Mouse (Mus musculus) heart, adult 2 months (tissue): ENCODE measurements around the gene Fasn. TPM values are rescaled to one million over a fixed set of nuclear protein-coding genes. Genes with fewer than 3 reads are reported as not detected.
A peak's percentile ranks its signal among the peaks of the same experiment; 100 is the strongest.

Experiments
- DNase-seq, 2 experiments: peaks; one replicate each; pipeline ENCODE4 v3.0.0; 2021
- H3K27ac ChIP-seq: fragments of 200-600 bp; 2 replicates; pipeline ENCODE4 v1.8.1; 2022
- H3K27me3 ChIP-seq: fragments of 200-500 bp; 2 replicates; pipeline ENCODE4 v1.6.1; 2012; ENCODE audit warnings: mild to moderate bottlenecking, low read length, inconsistent platforms, mixed read lengths; ENCODE audit not compliant: control insufficient read depth, insufficient read depth
- H3K36me3 ChIP-seq: fragments of 200-500 bp; 2 replicates; pipeline ENCODE4 v1.6.1; 2012; ENCODE audit warnings: low read length, inconsistent platforms; ENCODE audit not compliant: control insufficient read depth, insufficient read depth
- H3K4me1 ChIP-seq: fragments of 200-500 bp; 2 replicates; pipeline ENCODE4 v1.6.1; 2011; ENCODE audit warnings: low read length; ENCODE audit not compliant: control insufficient read depth, insufficient read depth
- H3K4me3 ChIP-seq: fragments of 200-600 bp; 2 replicates; pipeline ENCODE4 v1.8.1; 2022
- H3K79me2 ChIP-seq: fragments of 200-500 bp; replicated peaks from 2 replicates; pipeline ENCODE4 v1.6.1; 2012; ENCODE audit warnings: mild to moderate bottlenecking, inconsistent platforms, low read length, moderate library complexity, mixed read lengths; ENCODE audit not compliant: control insufficient read depth, insufficient read depth
- H3K9ac ChIP-seq: fragments of 200-500 bp; 2 replicates; pipeline ENCODE4 v1.6.1; 2012; ENCODE audit warnings: low read depth, mild to moderate bottlenecking, control low read depth, inconsistent platforms, low read length, mixed read lengths
- CTCF ChIP-seq: fragments of 200-600 bp; IDR thresholded peaks from 2 replicates; pipeline ENCODE4 v1.8.1; 2022; ENCODE audit warnings: antibody characterized with exemption, mild to moderate bottlenecking, moderate library complexity
- EP300 ChIP-seq: fragments of 200-500 bp; IDR thresholded peaks from 2 replicates; pipeline ENCODE4 v1.6.1; 2011; ENCODE audit warnings: low read depth, low read length, control low read depth; ENCODE audit not compliant: insufficient read depth
- POLR2A ChIP-seq: fragments of 200-500 bp; IDR thresholded peaks from 2 replicates; pipeline ENCODE4 v1.6.1; 2011; ENCODE audit warnings: mild to moderate bottlenecking, low read depth, low read length, control low read depth; ENCODE audit not compliant: insufficient read depth
- WGBS: fragments of 180-500 bp; shearing (Covaris S2); methylation state at CpG from one replicate; pipeline ENCODE4 v1.1.7; 2018; 5-methylcytosine and 5-hydroxymethylcytosine counted together
- intact Hi-C: fragments of 180-260 bp; cut with DNase I; formaldehyde crosslinking; loops from one replicate; pipeline ENCODE4 v1.15.1; 2025
- polyA plus RNA-seq: library from polyadenylated mRNA; depleted of rRNA; stranded (reverse); fragments of >200 nt; gene quantifications from 2 replicates; pipeline ENCODE4 v1.2.3, GENCODE M21; 2012
- total RNA-seq, 2 experiments: library from RNA; stranded (reverse); gene quantifications; 2 replicates each; pipeline ENCODE4 v1.2.3; 2021

Fasn gene
- total and polyA plus RNA-seq, 3 experiments, result 22.0 to 731 (median 32.1) TPM

DNA sequence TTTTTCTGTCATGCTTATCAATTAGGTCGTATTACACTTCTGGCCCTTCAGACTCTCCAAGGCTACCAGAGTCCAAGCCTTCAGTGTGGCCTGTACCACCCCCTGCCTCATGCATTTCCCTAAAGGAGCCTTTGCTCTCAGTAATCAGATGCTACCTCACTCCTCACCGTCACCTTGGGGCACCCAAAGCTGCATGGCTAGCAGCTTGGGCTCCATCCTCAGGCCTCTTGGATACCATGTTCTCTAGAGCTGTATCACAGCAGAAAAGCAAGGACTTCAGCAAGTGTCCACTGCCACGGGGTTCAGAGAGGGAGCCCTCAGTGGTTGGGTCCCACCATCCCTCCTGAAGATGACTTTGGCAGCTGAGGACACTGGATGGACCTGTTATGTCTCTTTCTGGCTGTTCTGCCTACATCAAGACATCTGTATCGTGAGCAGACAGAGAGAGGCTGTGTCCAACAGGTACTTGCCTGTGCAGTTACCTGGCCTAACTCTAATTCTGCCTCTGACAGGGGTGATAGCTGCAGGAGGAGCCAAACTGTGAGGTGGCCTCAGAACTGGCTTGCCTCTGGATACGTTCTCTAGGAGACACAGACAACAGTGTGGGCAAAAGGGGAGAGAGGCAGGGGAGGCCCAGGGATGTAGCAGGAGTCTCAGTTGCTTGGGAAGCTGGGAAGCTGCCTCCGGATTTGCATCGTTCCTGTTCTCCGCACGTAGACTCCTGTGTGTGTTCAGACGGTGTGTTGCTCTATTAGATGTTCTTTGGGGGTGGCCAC lies 5.6 kb upstream of the Fasn start:
- intact Hi-C loops, result no loop called here

DNA sequence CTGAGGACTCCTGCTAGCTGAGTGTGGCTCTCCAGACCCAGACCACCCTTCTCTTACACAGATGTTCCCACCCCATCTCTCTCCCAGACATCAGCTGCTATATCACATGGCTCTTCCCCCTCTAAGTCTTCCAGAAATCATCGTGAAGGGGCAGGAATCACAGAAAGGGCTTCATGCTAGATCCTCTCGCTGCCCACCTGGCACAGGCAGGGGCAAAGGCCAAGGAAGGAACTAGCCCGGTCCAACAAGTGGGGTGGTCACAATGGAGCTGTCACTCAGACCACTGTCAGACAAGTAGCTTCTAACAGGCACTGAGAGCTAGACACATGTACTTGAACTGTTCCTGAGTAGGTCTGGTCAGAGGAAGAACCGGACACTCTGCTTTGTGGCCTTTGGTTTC lies 4.1 kb upstream of the Fasn start:
- WGBS, result 77% methylated on average over 4 of the region's 4 CpGs
- Histone ChIP-seq H3K27ac (no peak overlapping the region), H3K4me1 (0 out of 2 replicates have a peak, but pooled peaks cover 2% of the 10 kb centered on the region), H3K27me3 (no peaks in the 10 kb centered on the region), H3K9ac (no peak overlapping the region), H3K36me3 (no peaks in the 10 kb centered on the region), H3K79me2 (no peaks in the 10 kb centered on the region), H3K4me3 (no peak overlapping the region)
- intact Hi-C loops, result no loop called here
- peak in 1 of 2 experiments; percentile 14 for DNase-seq
- TF ChIP-seq CTCF (no peak), EP300 (no peak), POLR2A (no peak)

More for the DNA sequence above, 5.6 kb upstream of the Fasn start:
- TF ChIP-seq POLR2A (no peak), EP300 (no peak), CTCF (no peak)
- Histone ChIP-seq H3K27me3 (no peaks in the 10 kb centered on the region), H3K79me2 (no peaks in the 10 kb centered on the region), H3K4me1 (0 out of 2 replicates have a peak, but pooled peaks cover 2% of the 10 kb centered on the region), H3K4me3 (no peak overlapping the region), H3K27ac (no peak overlapping the region), H3K9ac (no peak overlapping the region), H3K36me3 (no peaks in the 10 kb centered on the region)
- 90% methylated on average over 10 of the region's 10 CpGs for WGBS
- no peak for DNase-seq

DNA sequence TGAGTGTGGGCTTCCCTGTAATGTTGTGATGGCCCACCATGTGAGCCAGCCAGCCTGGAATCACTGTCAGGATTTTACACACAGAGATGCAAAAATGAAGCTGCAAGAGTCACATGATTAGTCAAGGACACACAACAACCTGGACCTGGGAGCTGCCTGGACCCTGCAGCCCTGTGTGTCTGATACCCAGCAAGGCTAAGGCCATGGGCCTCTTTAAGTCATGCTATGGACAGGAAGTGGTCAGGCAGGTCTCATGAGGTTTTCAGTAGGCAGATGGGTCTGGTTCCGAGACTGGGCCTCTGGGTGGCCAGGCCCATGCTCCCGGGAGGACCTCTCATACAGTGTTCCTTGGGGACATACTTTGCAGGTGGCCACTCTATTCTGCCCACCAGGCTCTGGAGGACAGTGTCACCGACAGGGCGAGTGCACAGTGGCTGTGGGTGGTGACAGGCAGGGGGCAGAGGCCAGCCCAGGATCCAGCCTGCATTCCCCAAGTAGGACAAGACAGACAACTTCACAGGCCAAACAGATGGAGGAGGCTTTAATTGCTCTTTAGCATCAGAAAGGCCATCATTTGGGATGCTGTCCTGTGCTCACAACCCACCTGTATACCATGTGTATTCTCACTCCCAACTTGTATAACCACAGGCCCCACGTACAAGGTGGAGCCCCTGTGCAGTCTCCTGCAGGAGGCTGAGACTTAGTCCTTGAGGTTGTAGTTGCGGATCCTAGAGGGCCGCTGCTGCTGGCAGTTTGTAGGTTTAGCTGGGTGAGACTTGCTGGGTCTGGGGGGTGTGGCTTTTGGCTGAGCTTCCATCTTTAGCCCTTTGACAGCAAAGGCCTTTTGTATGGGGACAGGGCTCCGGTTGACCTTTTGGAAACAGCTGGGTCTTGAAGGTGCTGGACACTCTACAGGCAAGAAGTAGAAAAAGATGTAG lies 1.9 kb upstream of the Fasn start:
- no peak overlapping the region for H3K4me3 ChIP-seq
- H3K4me1 ChIP-seq, result peaks cover 7% of the 10 kb centered on the region
- no peak overlapping the region for H3K27ac ChIP-seq
- WGBS, result 91% methylated on average over 8 of the region's 8 CpGs
- H3K9ac ChIP-seq, result no peak overlapping the region
- no peaks in the 10 kb centered on the region for H3K79me2 ChIP-seq
- no peaks in the 10 kb centered on the region for H3K27me3 ChIP-seq
- intact Hi-C loops, result no loop called here
- no peak for DNase-seq
- no peaks in the 10 kb centered on the region for H3K36me3 ChIP-seq
- TF ChIP-seq EP300 (no peak), CTCF (no peak), POLR2A (no peak)

DNA sequence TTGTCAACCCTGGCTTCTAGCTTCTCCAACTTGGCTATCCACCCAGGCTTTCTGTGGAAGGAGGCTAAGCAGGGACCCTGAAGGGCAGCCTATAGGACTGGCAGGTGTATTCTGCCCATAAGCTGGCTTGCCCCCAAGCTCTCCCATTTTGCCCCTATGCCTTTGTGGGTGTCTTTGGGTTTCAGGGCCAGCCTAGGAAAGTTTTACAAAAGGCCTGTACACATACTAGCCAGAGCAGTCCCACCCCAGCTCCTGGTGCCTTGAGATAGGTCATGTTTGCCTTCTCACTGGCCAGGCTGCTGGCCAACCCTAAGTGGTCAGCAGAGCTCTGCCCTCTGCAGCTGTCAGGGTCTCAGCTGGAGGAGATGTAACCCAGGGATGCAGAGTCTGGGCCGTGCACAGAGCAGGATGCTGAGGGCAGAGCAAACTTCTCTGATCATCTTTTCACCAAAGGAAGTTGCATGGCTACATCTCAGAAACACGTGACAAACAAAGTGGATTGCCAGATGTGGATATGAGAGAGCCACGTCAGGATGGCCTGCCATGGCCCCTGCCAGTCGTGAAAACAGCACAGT lies 1.0 kb upstream of the Fasn start:
- intact Hi-C loops, result no loop called here
- no peak overlapping the region for H3K9ac ChIP-seq

DNA sequence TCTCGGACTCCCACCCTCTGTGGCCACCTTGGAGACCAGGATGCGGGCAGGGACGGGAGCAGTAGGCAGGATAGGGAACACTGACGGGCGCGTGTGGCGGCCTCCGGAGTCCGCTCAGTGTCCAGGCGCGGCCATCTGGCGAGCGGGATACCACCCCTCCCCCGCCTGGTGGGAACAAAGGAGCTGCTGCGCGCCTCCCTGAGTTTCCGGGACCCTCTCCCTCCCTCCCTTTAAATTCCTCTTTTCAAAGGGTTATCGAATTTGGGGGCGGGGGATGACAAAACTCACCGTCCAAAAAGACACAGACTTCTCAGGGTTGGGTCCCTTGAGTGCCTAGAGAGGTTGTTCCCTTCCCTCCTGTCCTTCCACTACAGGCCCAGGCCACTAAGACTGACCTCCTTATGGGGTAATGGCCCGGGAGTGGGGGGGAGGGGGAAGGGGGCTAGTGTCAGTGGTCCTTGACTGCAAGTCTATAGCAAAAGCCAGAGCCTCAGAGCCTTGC lies 491 bp upstream of the Fasn start:
- TF ChIP-seq EP300 (no peak), POLR2A (no peak; the same call in 1 of the 2 replicates), CTCF (no peak)
- Histone ChIP-seq H3K9ac (peak overlapping the region; percentile 76), H3K27me3 (no peaks in the 10 kb centered on the region), H3K27ac (peak overlapping the region; percentile 66), H3K4me3 (peak overlapping the region; percentile 83), H3K4me1 (peaks cover 7% of the 10 kb centered on the region), H3K36me3 (no peaks in the 10 kb centered on the region), H3K79me2 (no peaks in the 10 kb centered on the region)
- WGBS, result 1% methylated on average over 21 of the region's 21 CpGs
- no peak for DNase-seq
- intact Hi-C loops, result no loop called here

More for the DNA sequence above, 1.0 kb upstream of the Fasn start:
- Histone ChIP-seq H3K36me3 (no peaks in the 10 kb centered on the region), H3K27me3 (no peaks in the 10 kb centered on the region), H3K4me3 (no peak overlapping the region), H3K79me2 (no peaks in the 10 kb centered on the region), H3K4me1 (peaks cover 7% of the 10 kb centered on the region), H3K27ac (no peak overlapping the region)
- no peak for DNase-seq
- no peak for TF ChIP-seq EP300
- no peak for TF ChIP-seq POLR2A
- no peak for TF ChIP-seq CTCF
- 33% methylated on average over 4 of the region's 4 CpGs for WGBS
